Mouse (Mus musculus) macrophage (primary cell): ENCODE results near the gene Skor1. TPM values are rescaled to one million over a fixed set of nuclear protein-coding genes. Genes with fewer than 3 reads are reported as not detected.

Source experiments
- H3K27ac ChIP-seq: fragments of 350-480 bp; formaldehyde crosslinking; 2 replicates; pipeline ENCODE4 v1.9.0; 2021
- H3K36me3 ChIP-seq: fragments of 350-480 bp; formaldehyde crosslinking; 2 replicates; pipeline ENCODE4 v1.9.0; 2021; ENCODE audit errors: inconsistent target
- H3K4me3 ChIP-seq: fragments of 350-480 bp; formaldehyde crosslinking; 2 replicates; pipeline ENCODE4 v1.9.0; 2021; ENCODE audit errors: inconsistent target
- H3K79me2 ChIP-seq: fragments of 350-480 bp; formaldehyde crosslinking; 2 replicates; pipeline ENCODE4 v1.9.0; 2021; ENCODE audit errors: inconsistent target
- WGBS: methylation state at CpG from one replicate; pipeline ENCODE4 v1.1.7; 2026; ENCODE audit warnings: inconsistent platforms; ENCODE audit not compliant: missing documents; 5-methylcytosine and 5-hydroxymethylcytosine counted together
- polyA plus RNA-seq: library from polyadenylated mRNA; stranded (reverse); fragments of 250-400 nt; gene quantifications from 3 replicates; pipeline ENCODE4 v1.2.4, GENCODE M21; 2018; ENCODE audit warnings: inconsistent platforms
- total RNA-seq, 78 experiments: library from RNA; depleted of rRNA; stranded (reverse); fragments of 250-400 nt; gene quantifications; 1 replicate in 9 of 78; 2 replicates in 24 of 78; 3 replicates in 43 of 78; 4 replicates in 2 of 78; pipeline ENCODE4 v1.2.4; 2018; ENCODE audit warnings: inconsistent platforms in 56 of 78

Gene Skor1
- under 1 TPM in 1 of 26 experiments, not detected in 25; 0.17 TPM for total RNA-seq (2018; cell fraction: chromatin; rRNA removed)
- total RNA-seq (2018; cell fraction: cytosol; rRNA removed) = under 1 TPM in 1 of 26 experiments, not detected in 25; 0.05 TPM
- under 1 TPM in 2 of 26 experiments, not detected in 24; 0.10 to 0.24 TPM for total RNA-seq (2018; cell fraction: nucleus; rRNA removed)
- polyA plus RNA-seq = 0.04 TPM in 1 of 3 replicates, not detected in the others

- 2% methylated on average over 62 of the region's 108 CpGs for WGBS
Measured at GRCm38 (mm10) chr9:63148410-63149371, at the start of gene Skor1. Gene Skor1 (minus strand): TSS chr9:63148961.

GRCm38 (mm10) chr9:63197252-63197651, 48.5 kb upstream of the Skor1 start:
- H3K4me3 ChIP-seq = no peak overlapping the region
- 100% methylated on average over 5 of the region's 8 CpGs for WGBS
- peaks cover 14% of the 10 kb centered on the region; the same call in 1 of the 2 replicates for H3K36me3 ChIP-seq
- H3K27ac ChIP-seq = no peak overlapping the region
- H3K79me2 ChIP-seq = no peaks in the 10 kb centered on the region

More at GRCm38 (mm10) chr9:63148410-63149371, at the start of gene Skor1:
- Histone ChIP-seq H3K4me3 (no peak within 1 kb of the TSS), H3K79me2 (no peaks in the 10 kb centered on the region), H3K27ac (no peak within 1 kb of the TSS), H3K36me3 (no peaks in the 10 kb centered on the region)

GRCm38 (mm10) chr9:63196114-63196682, 47.4 kb upstream of the Skor1 start:
- peaks cover 14% of the 10 kb centered on the region; the same call in 1 of the 2 replicates for H3K36me3 ChIP-seq
- 93% methylated on average over 8 of the region's 8 CpGs for WGBS
- H3K27ac ChIP-seq = no peak overlapping the region
- H3K79me2 ChIP-seq = no peaks in the 10 kb centered on the region
- H3K4me3 ChIP-seq = no peak overlapping the region

GRCm38 (mm10) chr9:63195523-63195922, 46.8 kb upstream of the Skor1 start:
- WGBS = 96% methylated on average over 4 of the region's 4 CpGs
- Histone ChIP-seq H3K27ac (no peak overlapping the region), H3K79me2 (no peaks in the 10 kb centered on the region), H3K36me3 (peaks cover 14% of the 10 kb centered on the region; the same call in 1 of the 2 replicates), H3K4me3 (no peak overlapping the region)

DNA sequence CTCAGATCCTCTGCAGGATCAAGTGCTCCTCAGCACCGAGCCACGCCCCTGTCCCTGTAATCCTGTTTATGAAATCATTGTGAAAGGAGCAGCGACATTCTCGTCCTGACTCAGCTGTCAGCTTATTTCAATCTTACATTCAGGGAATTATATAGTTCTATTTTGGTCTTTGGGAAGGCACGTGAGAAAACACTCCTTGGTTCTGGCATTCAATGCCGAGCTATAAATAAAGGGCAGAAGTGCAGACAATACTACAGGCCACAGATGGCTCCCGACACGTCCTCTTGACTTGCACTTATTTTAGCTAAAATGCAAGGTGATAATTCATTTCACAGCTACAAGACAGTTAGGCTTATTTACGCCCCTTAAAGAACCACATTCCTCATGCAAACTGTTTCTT, 46.0 kb upstream of the Skor1 start:
- WGBS = 91% methylated on average over 9 of the region's 9 CpGs
- H3K79me2 ChIP-seq = no peaks in the 10 kb centered on the region
- no peak overlapping the region for H3K27ac ChIP-seq
- H3K4me3 ChIP-seq = no peak overlapping the region
- peaks cover 14% of the 10 kb centered on the region; the same call in 1 of the 2 replicates for H3K36me3 ChIP-seq

GRCm38 (mm10) chr9:63192809-63193208, 44.0 kb upstream of the Skor1 start:
- WGBS = 80% methylated on average over 4 of the region's 4 CpGs
- H3K79me2 ChIP-seq = no peaks in the 10 kb centered on the region
- H3K36me3 ChIP-seq = peaks cover 14% of the 10 kb centered on the region; the same call in 1 of the 2 replicates
- H3K27ac ChIP-seq = no peak overlapping the region
- H3K4me3 ChIP-seq = no peak overlapping the region

DNA sequence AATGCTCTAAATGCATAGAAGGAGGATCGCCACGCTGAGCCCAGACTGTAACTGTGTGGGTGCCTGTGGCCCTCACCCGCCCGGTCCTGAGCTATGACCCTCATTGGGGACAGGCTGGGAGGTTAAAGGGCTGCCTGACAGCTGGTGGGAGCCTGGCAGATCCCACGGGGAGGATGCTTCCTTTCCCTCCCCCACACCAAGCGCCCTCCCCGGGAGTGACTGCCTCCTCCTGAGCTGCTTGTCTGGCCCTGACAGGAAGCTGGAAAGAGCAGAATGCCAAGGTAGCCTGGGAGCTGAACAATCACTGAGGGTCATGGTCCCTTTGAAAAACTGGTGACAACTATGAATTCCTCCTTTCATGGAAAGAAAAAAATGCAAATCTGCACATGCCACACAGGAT, 38.5 kb upstream of the Skor1 start:
- Histone ChIP-seq H3K27ac (no peak overlapping the region), H3K79me2 (no peaks in the 10 kb centered on the region), H3K4me3 (no peak overlapping the region), H3K36me3 (peaks cover 6% of the 10 kb centered on the region; the same call in 1 of the 2 replicates)
- 78% methylated on average over 6 of the region's 7 CpGs for WGBS

DNA sequence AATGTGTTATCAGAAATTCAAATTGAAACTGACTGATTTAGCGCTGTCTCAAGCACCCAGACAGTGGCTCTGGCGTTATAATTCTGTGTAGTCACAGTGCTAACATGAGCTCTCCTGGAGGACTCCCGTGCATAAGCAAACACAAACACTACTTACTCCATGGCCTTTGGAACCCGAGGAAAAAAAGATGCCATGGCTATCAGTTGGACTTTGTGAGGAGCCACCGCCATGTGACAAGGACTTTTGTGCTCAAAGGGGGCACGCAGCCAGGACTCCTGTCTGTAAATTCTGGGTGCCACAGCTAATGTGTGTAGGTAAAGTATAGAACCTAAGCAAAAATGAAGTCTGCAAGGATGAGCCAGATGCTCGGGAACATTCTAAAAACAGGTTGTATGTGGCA, 36.5 kb upstream of the Skor1 start:
- no peak overlapping the region for H3K27ac ChIP-seq
- no peak overlapping the region for H3K4me3 ChIP-seq

DNA sequence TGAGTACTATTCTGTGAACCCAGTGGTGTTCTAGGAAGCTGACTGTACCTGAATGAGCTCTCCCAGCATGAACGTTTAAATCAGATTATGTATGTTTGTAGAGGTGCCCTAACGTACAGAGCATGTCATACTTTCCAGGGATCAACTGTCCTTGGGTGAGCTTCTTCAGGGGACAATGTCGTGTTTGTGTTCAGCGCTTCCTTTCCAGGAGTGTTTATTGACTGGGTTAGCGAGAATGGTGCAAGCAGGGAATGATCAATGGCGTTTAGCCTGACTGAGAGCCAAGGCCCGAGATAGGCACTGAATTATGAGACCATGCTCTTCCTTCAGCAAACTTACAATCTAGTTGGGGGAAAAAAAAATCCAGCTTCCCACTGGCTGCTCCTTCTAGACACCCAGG, 35.1 kb upstream of the Skor1 start:
- H3K27ac ChIP-seq = no peak overlapping the region
- 90% methylated on average over 7 of the region's 7 CpGs for WGBS
- no peaks in the 10 kb centered on the region for H3K79me2 ChIP-seq
- H3K36me3 ChIP-seq = peaks cover 6% of the 10 kb centered on the region; the same call in 1 of the 2 replicates
- no peak overlapping the region for H3K4me3 ChIP-seq

More for the DNA sequence above, 36.5 kb upstream of the Skor1 start:
- WGBS = 99% methylated on average over 7 of the region's 7 CpGs
- Histone ChIP-seq H3K79me2 (no peaks in the 10 kb centered on the region), H3K36me3 (peaks cover 6% of the 10 kb centered on the region; the same call in 1 of the 2 replicates)

DNA sequence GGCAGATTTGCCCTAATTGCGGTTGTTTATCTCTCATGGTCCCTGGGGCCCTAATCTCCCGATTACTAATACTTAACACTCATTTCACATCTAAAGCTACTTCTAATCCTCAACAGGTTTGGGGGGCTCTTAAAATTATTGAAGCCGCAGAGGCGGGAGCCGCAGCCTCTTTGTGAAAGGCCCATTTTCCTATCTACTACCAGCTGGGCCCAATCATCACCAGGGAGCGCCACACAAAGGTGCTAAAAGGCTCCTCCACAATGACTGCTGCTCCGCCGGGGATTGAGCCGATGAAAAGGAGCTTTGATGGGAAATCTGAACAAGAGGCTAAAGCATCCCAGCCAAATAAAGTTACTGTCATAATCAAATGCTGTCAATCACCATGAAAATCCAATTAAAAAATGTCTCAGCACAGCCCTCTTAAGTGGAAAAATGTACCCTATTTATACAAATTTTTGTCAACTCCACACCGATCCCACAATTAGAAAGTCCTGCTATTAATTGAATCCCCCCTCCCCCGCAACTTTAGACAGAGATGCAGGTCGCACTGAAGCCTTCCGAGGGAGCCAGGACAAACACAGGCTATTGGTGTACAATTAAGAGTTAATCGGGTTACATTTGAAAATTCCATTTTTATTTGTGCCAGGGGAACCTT, 33.7 kb upstream of the Skor1 start:
- no peaks in the 10 kb centered on the region for H3K79me2 ChIP-seq
- WGBS = 93% methylated on average over 14 of the region's 14 CpGs
- H3K4me3 ChIP-seq = no peak overlapping the region
- H3K36me3 ChIP-seq = peaks cover 6% of the 10 kb centered on the region; the same call in 1 of the 2 replicates
- no peak overlapping the region for H3K27ac ChIP-seq

DNA sequence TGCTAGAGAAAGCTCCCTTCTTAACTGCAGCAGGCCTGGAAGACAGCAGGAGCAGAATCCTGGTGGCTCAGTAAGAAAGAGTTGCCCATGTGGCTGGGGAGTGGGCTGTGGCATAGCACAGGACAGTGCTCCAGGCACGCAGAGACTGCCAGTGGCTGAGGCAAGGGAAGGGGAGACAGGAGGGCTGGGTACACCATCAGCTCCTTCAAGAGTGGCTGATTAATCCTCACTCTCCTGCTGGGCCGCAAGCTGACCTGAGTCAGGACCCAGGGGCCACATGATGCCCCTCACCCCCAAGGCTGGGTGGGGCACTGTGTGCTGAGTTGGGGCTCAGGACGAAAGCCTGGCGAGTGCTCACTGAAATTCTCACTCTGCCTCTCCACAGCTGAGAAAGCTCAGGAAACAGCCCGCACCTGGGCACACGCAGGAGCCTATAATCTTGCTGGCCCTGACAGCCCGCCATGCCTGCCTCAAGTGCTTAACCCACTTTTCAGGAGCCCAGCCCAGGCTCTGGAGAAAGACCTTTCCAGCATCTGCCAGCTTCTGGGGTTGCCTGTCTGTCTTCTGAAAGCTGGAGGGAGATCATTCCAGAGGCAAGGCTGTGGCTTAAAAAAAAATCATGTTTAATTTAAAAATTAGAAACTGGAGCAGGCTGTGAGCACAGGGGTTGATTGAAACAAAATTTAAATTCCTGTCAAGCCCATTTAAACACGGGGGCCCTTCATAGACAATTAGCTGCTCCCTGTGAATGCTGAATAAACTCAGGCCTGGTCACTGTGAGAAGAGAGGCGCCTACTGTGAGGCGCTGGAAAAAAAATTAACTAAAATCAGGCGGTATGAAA, 32.8 kb upstream of the Skor1 start:
- 91% methylated on average over 11 of the region's 11 CpGs for WGBS
- H3K36me3 ChIP-seq = peaks cover 6% of the 10 kb centered on the region; the same call in 1 of the 2 replicates

DNA sequence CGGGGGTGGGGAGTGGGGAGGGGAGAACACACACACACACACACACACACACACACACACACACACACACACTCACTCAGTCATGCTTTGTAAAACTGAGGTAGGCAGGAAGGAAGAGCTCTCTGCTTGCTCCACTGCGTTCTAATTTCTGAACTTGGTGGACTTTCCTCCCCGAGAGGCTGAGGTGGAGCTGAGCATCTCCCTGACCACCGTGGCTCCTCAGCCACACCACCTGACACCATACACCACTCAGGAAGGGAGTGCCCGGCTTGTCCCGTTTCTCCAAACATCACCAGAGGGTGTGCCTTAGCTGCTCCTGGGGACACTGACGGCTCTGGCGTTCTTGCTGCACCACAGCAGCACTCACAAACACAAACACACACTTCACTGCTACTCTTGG, 29.5 kb upstream of the Skor1 start:
- H3K4me3 ChIP-seq = no peak overlapping the region
- H3K27ac ChIP-seq = no peak overlapping the region
- WGBS = 89% methylated on average over 8 of the region's 8 CpGs
- H3K79me2 ChIP-seq = no peaks in the 10 kb centered on the region
- H3K36me3 ChIP-seq = no peaks in the 10 kb centered on the region

More for the DNA sequence above, 32.8 kb upstream of the Skor1 start:
- H3K27ac ChIP-seq = no peak overlapping the region
- no peak overlapping the region for H3K4me3 ChIP-seq
- H3K79me2 ChIP-seq = no peaks in the 10 kb centered on the region

DNA sequence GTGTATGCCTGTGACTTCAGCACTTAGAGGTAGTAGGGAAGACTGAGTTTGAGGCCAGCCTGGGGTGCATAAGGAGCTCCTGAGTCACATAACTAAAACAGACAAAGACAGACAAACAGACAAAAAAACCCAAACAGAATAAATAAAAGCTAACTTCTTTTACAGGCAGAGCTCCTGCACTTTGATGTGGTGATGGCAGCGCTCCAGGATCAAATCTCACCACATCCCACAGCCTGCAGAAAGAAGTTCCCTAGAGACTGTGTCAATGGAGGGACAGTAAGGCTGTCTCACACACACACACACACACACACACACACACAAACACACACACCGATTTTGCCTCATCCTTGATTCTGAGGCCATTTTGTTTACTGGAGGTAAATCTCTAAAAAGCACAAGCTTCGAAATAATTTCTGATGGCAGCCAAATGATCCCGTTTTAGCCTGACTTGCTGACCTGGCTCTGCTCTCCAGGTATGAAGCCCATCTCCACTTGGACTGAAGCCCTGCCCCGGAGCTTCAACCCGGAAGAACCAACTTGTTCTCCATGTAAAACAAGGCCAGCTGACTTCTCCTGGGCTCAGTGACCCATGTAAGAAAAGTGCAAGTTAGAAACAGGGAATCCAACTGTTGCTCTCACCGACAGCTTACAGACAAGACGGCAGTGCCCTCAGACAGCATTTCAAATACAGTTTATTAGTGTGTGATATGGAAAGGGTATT, 25.4 kb upstream of the Skor1 start:
- Histone ChIP-seq H3K4me3 (no peak overlapping the region), H3K79me2 (no peaks in the 10 kb centered on the region), H3K36me3 (no peaks in the 10 kb centered on the region), H3K27ac (no peak overlapping the region)
- WGBS = 94% methylated on average over 8 of the region's 8 CpGs
